Mouse (Mus musculus) embryonic facial prominence, embryonic 14.5 days (tissue): ENCODE measurements around the gene Prkn. TPM values are rescaled to one million over a fixed set of nuclear protein-coding genes. Genes with fewer than 3 reads are reported as not detected.

ENCODE experiments used
- ATAC-seq: fragments of 200-750 bp; cut with Nextera tagmentation; 2 replicates; pipeline ENCODE4 v1.8.0; 2017; ENCODE audit warnings: low read depth, moderate number of reproducible peaks, moderate TSS enrichment
- DNase-seq: peaks from one replicate; pipeline ENCODE4 v3.0.0-alpha.2; 2015; ENCODE audit warnings: low spot score
- H3K27ac ChIP-seq: fragments of 300-500 bp; sonication (generic); replicated peaks from 2 replicates; pipeline ENCODE4 v1.5.1; 2014; ENCODE audit warnings: low read depth, mild to moderate bottlenecking, low read length, moderate library complexity
- H3K27me3 ChIP-seq: fragments of 300-500 bp; sonication (generic); replicated peaks from 2 replicates; pipeline ENCODE4 v1.6.1; 2014; ENCODE audit warnings: low read length; ENCODE audit not compliant: control insufficient read depth, insufficient read depth
- H3K36me3 ChIP-seq: fragments of 300-500 bp; sonication (generic); 2 replicates; pipeline ENCODE4 v1.6.1; 2014; ENCODE audit warnings: low read length, mixed read lengths; ENCODE audit not compliant: control insufficient read depth, insufficient read depth
- H3K4me1 ChIP-seq: fragments of 300-500 bp; sonication (generic); 2 replicates; pipeline ENCODE4 v1.6.1; 2014; ENCODE audit warnings: antibody characterized with exemption, low read length; ENCODE audit not compliant: control insufficient read depth, insufficient read depth
- H3K4me2 ChIP-seq: fragments of 300-500 bp; sonication (generic); 2 replicates; pipeline ENCODE4 v1.6.1; 2014; ENCODE audit warnings: low read depth, mild to moderate bottlenecking, low read length, moderate library complexity, mixed read lengths
- H3K4me3 ChIP-seq: fragments of 300-500 bp; sonication (generic); 2 replicates; pipeline ENCODE4 v1.5.1; 2014; ENCODE audit warnings: low read depth, mild to moderate bottlenecking, low read length
- H3K9ac ChIP-seq: fragments of 300-500 bp; sonication (generic); 2 replicates; pipeline ENCODE4 v1.6.1; 2014; ENCODE audit warnings: low read depth, mild to moderate bottlenecking, low read length, moderate library complexity, mixed read lengths
- H3K9me3 ChIP-seq: fragments of 300-500 bp; sonication (generic); 2 replicates; pipeline ENCODE4 v1.6.1; 2016; ENCODE audit warnings: low read length; ENCODE audit not compliant: control insufficient read depth
- WGBS: fragments of 180-500 bp; shearing (Covaris S2); extraction: QIAGEN DNeasy Blood & Tissue Kit; methylation state at CpG from one replicate; pipeline ENCODE4 v1.1.7; 2014; 5-methylcytosine and 5-hydroxymethylcytosine counted together
- polyA plus RNA-seq: library from polyadenylated mRNA; unstranded; fragments of >200 nt; fragmentation: Nextera tagmentation; extraction: Ambion mirVana; gene quantifications from 2 replicates; pipeline ENCODE4 v1.2.1, GENCODE M21; 2014

Prkn gene
- polyA plus RNA-seq, 1 experiment from 2014 or later = 2.9 TPM

GRCm38 (mm10) chr17:11419484-11419883, 579.3 kb downstream of the Prkn start:
- H3K36me3 ChIP-seq = no peaks in the 10 kb centered on the region
- H3K4me1 ChIP-seq = no peaks in the 10 kb centered on the region
- H3K27me3 ChIP-seq = no peaks in the 10 kb centered on the region
- 88% methylated on average over 3 of the region's 3 CpGs for WGBS
- H3K4me3 ChIP-seq = no peak overlapping the region
- ATAC-seq (no peak), DNase-seq (no peak)
- H3K27ac ChIP-seq = no peak overlapping the region
- H3K9ac ChIP-seq = no peak overlapping the region
- no peaks in the 10 kb centered on the region for H3K9me3 ChIP-seq
- H3K4me2 ChIP-seq = no peak overlapping the region

- Histone ChIP-seq H3K4me1 (no peaks in the 10 kb centered on the region), H3K9me3 (no peaks in the 10 kb centered on the region), H3K9ac (no peak overlapping the region), H3K36me3 (no peaks in the 10 kb centered on the region), H3K4me2 (no peak overlapping the region), H3K27me3 (no peaks in the 10 kb centered on the region), H3K27ac (no peak overlapping the region), H3K4me3 (no peak overlapping the region)
- WGBS = 83% methylated on average over 6 of the region's 6 CpGs
- DNase-seq = no peak
- ATAC-seq = no peak
These were observed 580.7 kb downstream of the Prkn start for GRCm38 (mm10) chr17:11420839-11421238.

- no peak for ATAC-seq
- H3K4me2 ChIP-seq = no peak overlapping the region
- no peaks in the 10 kb centered on the region for H3K9me3 ChIP-seq
- no peaks in the 10 kb centered on the region for H3K27me3 ChIP-seq
- DNase-seq = no peak
- H3K4me3 ChIP-seq = no peak overlapping the region
- no peak overlapping the region for H3K27ac ChIP-seq
- no peak overlapping the region for H3K9ac ChIP-seq
- no peaks in the 10 kb centered on the region for H3K36me3 ChIP-seq
- no peaks in the 10 kb centered on the region for H3K4me1 ChIP-seq
- 64% methylated on average over 5 of the region's 5 CpGs for WGBS
These were observed 581.2 kb downstream of the Prkn start for GRCm38 (mm10) chr17:11421264-11421940.

GRCm38 (mm10) chr17:11431323-11431722, 591.1 kb downstream of the Prkn start:
- no peak for ATAC-seq
- 92% methylated on average over 2 of the region's 2 CpGs for WGBS
- H3K9me3 ChIP-seq = no peaks in the 10 kb centered on the region; the same call in 1 of the 2 replicates
- H3K36me3 ChIP-seq = no peaks in the 10 kb centered on the region
- no peaks in the 10 kb centered on the region for H3K4me1 ChIP-seq
- no peak overlapping the region for H3K27ac ChIP-seq
- DNase-seq = no peak
- H3K4me2 ChIP-seq = no peak overlapping the region
- H3K4me3 ChIP-seq = no peak overlapping the region
- no peak overlapping the region for H3K9ac ChIP-seq
- no peaks in the 10 kb centered on the region for H3K27me3 ChIP-seq

GRCm38 (mm10) chr17:11432593-11432992, 592.4 kb downstream of the Prkn start:
- H3K4me2 ChIP-seq = no peak overlapping the region
- H3K27me3 ChIP-seq = no peaks in the 10 kb centered on the region
- no peak overlapping the region for H3K27ac ChIP-seq
- H3K4me3 ChIP-seq = no peak overlapping the region
- 75% methylated on average over 2 of the region's 2 CpGs for WGBS
- no peaks in the 10 kb centered on the region for H3K4me1 ChIP-seq
- DNase-seq (peak; percentile 5), ATAC-seq (no peak)
- H3K9ac ChIP-seq = no peak overlapping the region
- no peaks in the 10 kb centered on the region; the same call in 1 of the 2 replicates for H3K9me3 ChIP-seq
- H3K36me3 ChIP-seq = no peaks in the 10 kb centered on the region

- Histone ChIP-seq H3K36me3 (no peaks in the 10 kb centered on the region), H3K4me3 (no peak overlapping the region), H3K4me2 (no peak overlapping the region), H3K9me3 (no peaks in the 10 kb centered on the region), H3K27me3 (no peaks in the 10 kb centered on the region), H3K9ac (no peak overlapping the region), H3K27ac (no peak overlapping the region), H3K4me1 (no peaks in the 10 kb centered on the region)
- no peak for DNase-seq
- ATAC-seq = no peak
- WGBS = 81% methylated on average over 2 of the region's 2 CpGs
These were observed 622.5 kb downstream of the Prkn start for GRCm38 (mm10) chr17:11462721-11463120.

GRCm38 (mm10) chr17:11466095-11466494, 625.9 kb downstream of the Prkn start:
- H3K9ac ChIP-seq = no peak overlapping the region
- ATAC-seq (no peak), DNase-seq (no peak)
- no peaks in the 10 kb centered on the region for H3K27me3 ChIP-seq
- H3K4me1 ChIP-seq = no peaks in the 10 kb centered on the region
- H3K4me2 ChIP-seq = no peak overlapping the region
- no peaks in the 10 kb centered on the region for H3K36me3 ChIP-seq
- no peak overlapping the region for H3K4me3 ChIP-seq
- no peaks in the 10 kb centered on the region for H3K9me3 ChIP-seq
- WGBS = 81% methylated on average over 2 of the region's 2 CpGs
- H3K27ac ChIP-seq = no peak overlapping the region

- Histone ChIP-seq H3K9me3 (no peaks in the 10 kb centered on the region), H3K4me3 (no peak overlapping the region), H3K27ac (no peak overlapping the region), H3K4me1 (no peaks in the 10 kb centered on the region), H3K36me3 (no peaks in the 10 kb centered on the region), H3K9ac (no peak overlapping the region), H3K4me2 (no peak overlapping the region), H3K27me3 (no peaks in the 10 kb centered on the region)
- 89% methylated on average over 2 of the region's 2 CpGs for WGBS
- DNase-seq (no peak), ATAC-seq (no peak)
These were observed 628.4 kb downstream of the Prkn start for GRCm38 (mm10) chr17:11468624-11469023.

GRCm38 (mm10) chr17:11483032-11483431, 642.8 kb downstream of the Prkn start:
- no peak for DNase-seq
- no peaks in the 10 kb centered on the region for H3K4me1 ChIP-seq
- 80% methylated on average over 2 of the region's 2 CpGs for WGBS
- no peaks in the 10 kb centered on the region for H3K36me3 ChIP-seq
- H3K9me3 ChIP-seq = no peaks in the 10 kb centered on the region
- no peak overlapping the region for H3K27ac ChIP-seq
- no peak for ATAC-seq
- H3K4me2 ChIP-seq = no peak overlapping the region
- no peak overlapping the region for H3K4me3 ChIP-seq
- no peaks in the 10 kb centered on the region for H3K27me3 ChIP-seq
- no peak overlapping the region for H3K9ac ChIP-seq
